Mouse (Mus musculus): ENCODE measurements at regions not wholly inside any gene's neighbourhood (a gene's known extent, or its start where the extent isn't known, plus 50 kb on each side); places are given as distances from the start of the nearest gene placed in this dataset.

DNA sequence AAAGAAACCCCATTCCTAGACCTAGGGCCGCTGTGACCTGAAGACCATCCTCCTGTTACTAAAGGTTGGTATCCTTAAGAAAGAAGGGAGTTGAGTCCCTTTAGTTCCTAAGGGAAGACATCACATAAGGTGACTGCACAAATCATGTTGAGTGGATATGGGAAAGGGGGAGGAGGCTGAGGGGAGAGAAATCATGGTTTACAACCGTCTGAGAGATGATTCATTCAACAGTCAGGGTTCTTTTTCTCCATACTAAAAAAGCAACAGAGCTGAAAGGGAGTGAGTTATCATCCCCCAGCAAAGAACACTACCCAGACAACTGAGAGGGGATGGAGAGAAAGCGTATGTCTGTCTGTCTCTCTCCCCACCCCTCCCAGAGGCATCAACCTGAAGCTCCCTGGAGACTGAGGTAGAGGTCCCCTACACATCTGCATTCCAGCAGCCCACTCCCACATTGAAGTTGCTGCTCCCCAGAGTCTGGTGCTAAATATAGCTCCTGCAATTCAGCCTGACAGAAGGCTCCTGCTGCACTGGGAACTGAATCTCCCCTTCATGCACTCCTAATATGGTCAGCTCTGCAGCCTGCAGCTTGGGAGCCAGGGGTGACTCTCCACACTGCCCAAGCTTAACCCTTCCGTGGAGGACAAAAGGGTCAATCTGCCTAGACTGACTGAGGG lies 123.2 kb downstream of the Dyrk2 start:
- 31% methylated on average over 4 of the region's 4 CpGs for WGBS
- Histone ChIP-seq H3K4me3 (ENCODE audit: low read length) (no peak overlapping the region), H3K27me3 (ENCODE audit: insufficient read depth, low read length) (no peaks in the 10 kb centered on the region), H3K36me3 (ENCODE audit: insufficient read depth, low read length) (no peaks in the 10 kb centered on the region), H3K4me1 (ENCODE audit: insufficient read depth, low read length) (peaks cover 10% of the 10 kb centered on the region), H3K4me2 (replicated peaks; ENCODE audit: low read depth, low read length) (no peak overlapping the region; the same call in 1 of the 2 replicates), H3K9ac (replicated peaks; ENCODE audit: low read length) (0 out of 2 replicates have a peak overlapping the region, but pooled peaks have one; percentile 16), H3K27ac (ENCODE audit: low read length) (peak overlapping the region; percentile 69; the same call in 1 of the 2 replicates), H3K9me3 (ENCODE audit: low read length) (no peaks in the 10 kb centered on the region)
- ATAC-seq (ENCODE audit: low FRiP score, low TSS enrichment) = peak; percentile 92

DNA sequence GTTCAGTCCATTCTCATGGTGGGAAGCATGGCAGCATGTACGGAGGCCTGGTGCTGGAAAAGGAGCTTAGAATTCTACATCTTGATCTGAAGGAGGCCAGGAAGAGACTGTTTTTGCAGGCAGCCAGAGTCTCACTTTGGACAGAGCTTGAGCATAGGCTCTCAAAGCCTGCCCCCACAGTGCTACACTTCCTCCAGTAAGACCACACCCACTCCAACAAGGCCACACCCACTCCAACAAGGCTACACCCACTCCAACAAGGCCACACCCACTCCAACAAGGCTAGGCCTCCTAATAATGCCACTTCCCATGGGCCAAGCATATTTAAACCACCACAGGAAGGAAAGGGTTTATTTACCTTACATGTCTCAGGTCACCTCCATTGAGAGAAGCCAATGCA lies 121.0 kb downstream of the Dyrk2 start:
- peaks cover 10% of the 10 kb centered on the region for H3K4me1 ChIP-seq (ENCODE audit: insufficient read depth, low read length)
- H3K27ac ChIP-seq (ENCODE audit: low read length) = no peak overlapping the region
- H3K9ac ChIP-seq (replicated peaks; ENCODE audit: low read length) = no peak overlapping the region
- no peaks in the 10 kb centered on the region for H3K27me3 ChIP-seq (ENCODE audit: insufficient read depth, low read length)
- H3K4me2 ChIP-seq (replicated peaks; ENCODE audit: low read depth, low read length) = no peak overlapping the region
- no peak overlapping the region for H3K4me3 ChIP-seq (ENCODE audit: low read length)
- no peaks in the 10 kb centered on the region for H3K36me3 ChIP-seq (ENCODE audit: insufficient read depth, low read length)
- WGBS = 90% methylated on average over 1 of the region's 1 CpGs
- ATAC-seq (ENCODE audit: low FRiP score, low TSS enrichment) = 0 out of 2 replicates have a peak, but pooled peaks have one; percentile 39
- no peaks in the 10 kb centered on the region for H3K9me3 ChIP-seq (ENCODE audit: low read length)

DNA sequence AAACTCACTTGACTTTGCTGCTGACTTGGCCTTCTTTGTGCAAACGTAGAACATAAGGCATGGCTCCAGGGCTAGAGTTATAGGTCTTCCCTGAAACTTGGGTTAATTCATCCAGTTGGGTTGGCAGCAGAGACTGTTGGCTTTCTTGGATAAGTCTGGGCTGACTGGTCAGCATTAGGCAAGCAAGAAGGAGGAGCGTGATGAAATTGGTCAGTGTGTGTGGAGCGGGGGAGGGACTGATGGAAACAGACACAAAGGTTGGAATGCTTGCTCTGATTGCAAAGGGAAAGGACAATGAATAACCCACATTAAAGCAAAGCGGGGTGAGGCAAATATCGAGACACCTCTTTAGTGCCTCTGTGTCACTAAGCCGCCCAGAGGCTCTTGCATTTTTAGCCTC lies 120.3 kb downstream of the Dyrk2 start:
- Histone ChIP-seq H3K27me3 (ENCODE audit: insufficient read depth, low read length) (no peaks in the 10 kb centered on the region), H3K36me3 (ENCODE audit: insufficient read depth, low read length) (no peaks in the 10 kb centered on the region), H3K4me1 (ENCODE audit: insufficient read depth, low read length) (peaks cover 10% of the 10 kb centered on the region), H3K9me3 (ENCODE audit: low read length) (no peaks in the 10 kb centered on the region), H3K4me3 (ENCODE audit: low read length) (no peak overlapping the region), H3K4me2 (replicated peaks; ENCODE audit: low read depth, low read length) (no peak overlapping the region), H3K27ac (ENCODE audit: low read length) (no peak overlapping the region), H3K9ac (replicated peaks; ENCODE audit: low read length) (no peak overlapping the region)
- 83% methylated on average over 6 of the region's 6 CpGs for WGBS
- ATAC-seq (ENCODE audit: low FRiP score, low TSS enrichment) = no peak

DNA sequence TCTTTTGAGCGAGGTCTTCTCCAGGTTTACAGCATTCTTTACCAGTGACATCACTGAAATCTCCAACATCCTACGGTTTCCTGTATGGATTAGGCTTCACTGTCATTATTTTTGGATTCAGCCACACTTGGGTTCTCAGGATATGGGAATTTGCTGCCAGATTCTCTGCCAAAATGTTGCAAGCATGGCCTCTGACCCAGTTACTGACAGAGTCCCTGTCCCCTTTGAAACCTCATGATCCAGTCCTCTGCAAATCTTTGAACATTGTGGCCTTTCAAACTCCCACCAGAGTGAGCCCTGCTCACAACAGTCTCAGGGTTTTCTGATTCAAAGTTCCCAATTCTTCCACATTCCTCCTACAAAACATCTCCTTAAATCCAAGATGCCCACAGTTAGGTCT lies 118.9 kb downstream of the Dyrk2 start:
- no peak for ATAC-seq (ENCODE audit: low FRiP score, low TSS enrichment)
- no peak overlapping the region for H3K4me2 ChIP-seq (replicated peaks; ENCODE audit: low read depth, low read length)
- H3K4me3 ChIP-seq (ENCODE audit: low read length) = no peak overlapping the region
- no peaks in the 10 kb centered on the region for H3K36me3 ChIP-seq (ENCODE audit: insufficient read depth, low read length)
- no peak overlapping the region for H3K27ac ChIP-seq (ENCODE audit: low read length)
- H3K4me1 ChIP-seq (ENCODE audit: insufficient read depth, low read length) = peaks cover 10% of the 10 kb centered on the region
- WGBS = 73% methylated on average over 2 of the region's 2 CpGs
- no peak overlapping the region for H3K9ac ChIP-seq (replicated peaks; ENCODE audit: low read length)
- no peaks in the 10 kb centered on the region for H3K27me3 ChIP-seq (ENCODE audit: insufficient read depth, low read length)
- no peaks in the 10 kb centered on the region for H3K9me3 ChIP-seq (ENCODE audit: low read length)

DNA sequence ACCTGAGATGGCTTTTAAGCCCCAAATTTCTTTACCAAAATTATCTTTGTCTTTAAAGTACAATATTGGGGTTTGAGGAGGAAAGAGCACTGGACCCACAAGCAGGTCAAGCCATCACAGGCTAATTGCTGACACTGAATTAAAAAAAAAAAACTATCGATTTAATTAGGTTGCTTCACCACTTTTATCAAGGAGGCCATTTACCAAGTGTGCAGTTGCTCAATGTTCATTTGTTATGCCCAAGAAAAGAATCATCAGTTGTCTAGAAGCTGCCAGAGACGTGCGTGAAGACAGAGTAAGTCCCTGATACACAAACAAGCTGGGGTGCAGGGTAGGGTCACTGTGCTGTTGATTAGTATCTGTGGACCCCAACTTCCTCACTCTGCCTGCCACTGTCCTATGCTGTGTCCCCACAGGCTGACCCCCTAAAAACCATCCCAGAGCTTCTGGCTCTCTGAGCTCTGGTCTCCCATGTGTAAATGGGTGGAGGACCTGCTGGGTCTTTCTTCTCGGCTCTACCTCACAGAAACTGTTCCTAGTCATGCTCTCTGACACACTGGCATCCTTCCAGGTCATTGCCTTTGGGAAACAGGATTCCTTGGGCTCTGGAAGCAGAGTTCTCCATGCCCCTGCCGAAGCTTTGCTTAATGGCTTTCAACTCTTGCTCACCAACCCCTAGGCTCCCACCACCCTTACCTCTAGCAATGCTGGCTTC lies 116.8 kb downstream of the Dyrk2 start:
- H3K9me3 ChIP-seq (ENCODE audit: low read length) = no peaks in the 10 kb centered on the region
- no peaks in the 10 kb centered on the region for H3K4me1 ChIP-seq (ENCODE audit: insufficient read depth, low read length)
- no peak overlapping the region for H3K4me2 ChIP-seq (replicated peaks; ENCODE audit: low read depth, low read length)
- no peak overlapping the region for H3K9ac ChIP-seq (replicated peaks; ENCODE audit: low read length)
- H3K27me3 ChIP-seq (ENCODE audit: insufficient read depth, low read length) = no peaks in the 10 kb centered on the region
- no peak for ATAC-seq (ENCODE audit: low FRiP score, low TSS enrichment)
- H3K4me3 ChIP-seq (ENCODE audit: low read length) = no peak overlapping the region
- no peak overlapping the region for H3K27ac ChIP-seq (ENCODE audit: low read length)
- H3K36me3 ChIP-seq (ENCODE audit: insufficient read depth, low read length) = no peaks in the 10 kb centered on the region
- 73% methylated on average over 5 of the region's 5 CpGs for WGBS

DNA sequence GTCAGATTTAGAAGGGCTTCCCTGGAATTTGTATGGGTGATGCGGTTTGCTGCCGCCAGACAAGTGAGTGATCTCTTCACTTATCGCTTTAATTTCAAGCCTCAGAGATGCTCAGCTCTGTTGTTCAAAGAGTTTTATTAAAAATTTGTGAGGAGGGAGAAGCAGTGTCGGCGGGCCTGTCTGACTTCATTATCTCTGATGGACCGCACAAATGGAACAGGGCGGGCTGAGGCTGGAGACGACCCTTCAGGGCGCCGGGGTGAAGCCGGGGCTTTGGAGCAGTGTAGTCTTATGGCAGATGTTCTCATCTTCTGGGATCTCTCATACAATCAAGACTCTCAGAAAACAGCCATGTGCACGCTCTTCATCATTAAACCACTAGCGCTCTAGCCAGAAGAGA lies 115.2 kb downstream of the Dyrk2 start:
- Histone ChIP-seq H3K27me3 (ENCODE audit: insufficient read depth, low read length) (no peaks in the 10 kb centered on the region), H3K9ac (replicated peaks; ENCODE audit: low read length) (no peak overlapping the region), H3K36me3 (ENCODE audit: insufficient read depth, low read length) (no peaks in the 10 kb centered on the region), H3K9me3 (ENCODE audit: low read length) (no peaks in the 10 kb centered on the region), H3K4me2 (replicated peaks; ENCODE audit: low read depth, low read length) (no peak overlapping the region), H3K4me3 (ENCODE audit: low read length) (no peak overlapping the region), H3K4me1 (ENCODE audit: insufficient read depth, low read length) (no peaks in the 10 kb centered on the region), H3K27ac (ENCODE audit: low read length) (no peak overlapping the region)
- ATAC-seq (ENCODE audit: low FRiP score, low TSS enrichment) = no peak
- 93% methylated on average over 13 of the region's 13 CpGs for WGBS

DNA sequence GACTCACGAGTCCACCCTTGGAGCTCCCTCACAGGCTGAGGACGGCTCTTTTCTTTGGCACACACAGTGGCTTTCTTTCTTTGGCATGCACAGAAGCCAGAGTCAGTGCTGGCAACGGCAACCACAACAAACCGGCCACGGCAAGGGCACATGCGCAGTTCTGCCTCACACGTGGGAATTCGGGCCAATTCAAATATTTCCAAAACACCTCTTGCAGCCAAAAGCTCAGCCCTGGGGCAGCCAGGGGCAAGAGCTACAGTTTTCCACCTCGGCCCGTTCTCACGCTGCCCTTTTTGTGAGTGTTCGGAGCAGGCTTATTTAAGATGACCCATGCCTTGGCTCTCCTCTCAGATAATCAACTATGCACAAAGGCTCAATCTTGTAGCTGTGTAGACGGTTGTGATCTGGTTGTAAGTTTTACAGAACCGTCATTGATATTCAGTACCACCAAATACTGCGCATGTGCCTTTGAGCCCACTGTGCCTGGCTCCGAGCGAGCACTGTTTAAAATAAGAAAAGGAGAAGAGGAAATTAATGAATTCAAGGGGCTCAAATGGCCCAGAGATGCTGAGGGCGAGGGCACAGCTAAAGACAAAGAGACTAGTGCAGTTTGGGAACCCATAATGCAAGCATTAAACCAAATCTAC lies 111.1 kb downstream of the Dyrk2 start:
- Histone ChIP-seq H3K36me3 (ENCODE audit: insufficient read depth, low read length) (no peaks in the 10 kb centered on the region), H3K27ac (ENCODE audit: low read length) (no peak overlapping the region), H3K27me3 (ENCODE audit: insufficient read depth, low read length) (no peaks in the 10 kb centered on the region), H3K4me3 (ENCODE audit: low read length) (no peak overlapping the region), H3K4me2 (replicated peaks; ENCODE audit: low read depth, low read length) (no peak overlapping the region), H3K9ac (replicated peaks; ENCODE audit: low read length) (no peak overlapping the region), H3K4me1 (ENCODE audit: insufficient read depth, low read length) (no peaks in the 10 kb centered on the region), H3K9me3 (ENCODE audit: low read length) (no peaks in the 10 kb centered on the region)
- WGBS = 85% methylated on average over 18 of the region's 18 CpGs
- ATAC-seq (ENCODE audit: low FRiP score, low TSS enrichment) = no peak

DNA sequence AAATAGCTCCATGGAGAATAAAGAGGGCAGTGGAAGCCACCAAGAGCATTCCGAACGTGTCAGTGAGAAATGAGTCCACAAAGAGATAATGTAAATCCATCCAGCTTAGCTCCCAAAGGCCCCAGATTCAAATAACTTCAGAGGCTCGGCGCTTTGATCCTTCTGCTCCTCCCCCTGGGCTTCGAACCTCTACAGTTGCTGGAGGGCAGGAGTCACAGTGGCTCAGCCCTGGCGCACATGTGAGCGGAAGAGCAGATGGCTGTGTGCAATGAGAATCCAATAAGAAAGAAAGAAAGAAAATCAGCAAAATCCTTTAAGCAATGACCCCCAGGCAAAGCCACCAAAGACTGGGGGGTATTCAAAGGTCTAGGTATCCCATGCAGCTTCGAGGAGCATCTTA lies 109.6 kb downstream of the Dyrk2 start:
- ATAC-seq (ENCODE audit: low FRiP score, low TSS enrichment) = no peak
- 0 out of 2 replicates have a peak, but pooled peaks cover under 1% of the 10 kb centered on the region for H3K4me1 ChIP-seq (ENCODE audit: insufficient read depth, low read length)
- no peak overlapping the region for H3K4me2 ChIP-seq (replicated peaks; ENCODE audit: low read depth, low read length)
- 72% methylated on average over 8 of the region's 8 CpGs for WGBS
- H3K9me3 ChIP-seq (ENCODE audit: low read length) = no peaks in the 10 kb centered on the region
- H3K27me3 ChIP-seq (ENCODE audit: insufficient read depth, low read length) = no peaks in the 10 kb centered on the region
- no peak overlapping the region for H3K9ac ChIP-seq (replicated peaks; ENCODE audit: low read length)
- H3K36me3 ChIP-seq (ENCODE audit: insufficient read depth, low read length) = no peaks in the 10 kb centered on the region
- H3K4me3 ChIP-seq (ENCODE audit: low read length) = no peak overlapping the region
- H3K27ac ChIP-seq (ENCODE audit: low read length) = no peak overlapping the region

DNA sequence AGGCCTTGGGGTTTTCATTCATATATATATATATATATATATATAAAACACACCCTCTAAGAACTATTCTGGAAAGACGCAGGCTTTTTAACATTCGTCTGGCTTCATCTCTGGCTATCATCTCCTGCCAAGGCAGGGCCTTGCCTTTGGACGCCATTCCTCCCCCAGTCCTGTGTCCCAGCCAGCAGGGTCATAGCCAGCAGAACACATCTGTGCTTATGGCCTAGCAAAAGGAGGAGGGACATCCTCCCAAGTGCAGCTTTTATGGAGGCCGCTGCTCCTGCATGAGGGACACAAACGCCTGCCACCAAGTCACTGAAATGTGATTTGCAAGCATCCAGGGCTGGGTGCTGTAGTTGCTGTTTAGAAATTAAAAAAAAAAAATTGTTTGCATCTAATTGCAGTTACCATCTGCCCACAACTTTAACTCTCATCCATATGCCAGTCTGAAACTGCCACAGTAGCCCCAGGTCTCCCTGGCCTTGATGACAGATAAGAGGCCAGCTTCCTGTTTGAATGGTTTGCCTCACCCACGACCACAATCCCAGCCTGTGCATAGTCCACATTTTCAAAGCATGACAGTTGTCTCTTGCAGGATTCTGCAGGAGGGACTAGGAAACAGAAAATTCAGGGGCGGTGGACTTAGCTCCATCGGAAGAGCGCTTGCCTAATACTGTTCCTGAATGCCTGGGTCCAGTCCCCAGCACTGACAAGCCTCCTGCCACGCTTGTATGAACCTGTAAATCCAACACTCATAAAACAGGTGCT lies 108.7 kb downstream of the Dyrk2 start:
- Histone ChIP-seq H3K4me3 (ENCODE audit: low read length) (no peak overlapping the region), H3K4me2 (replicated peaks; ENCODE audit: low read depth, low read length) (no peak overlapping the region), H3K27ac (ENCODE audit: low read length) (no peak overlapping the region), H3K9ac (replicated peaks; ENCODE audit: low read length) (no peak overlapping the region), H3K27me3 (ENCODE audit: insufficient read depth, low read length) (no peaks in the 10 kb centered on the region), H3K36me3 (ENCODE audit: insufficient read depth, low read length) (no peaks in the 10 kb centered on the region), H3K9me3 (ENCODE audit: low read length) (no peaks in the 10 kb centered on the region), H3K4me1 (ENCODE audit: insufficient read depth, low read length) (peaks cover 8% of the 10 kb centered on the region; the same call in 1 of the 2 replicates)
- WGBS = 67% methylated on average over 10 of the region's 10 CpGs
- ATAC-seq (ENCODE audit: low FRiP score, low TSS enrichment) = no peak
